Mouse (Mus musculus): ENCODE results near the gene Dusp16.

Gene Dusp16

GRCm38 (mm10) chr6:134665817-134666216 is 126.6 kb downstream of the Dusp16 start:
- ChIA-PET CTCF (interaction anchor here in 1 of 4 experiments (1.1 kb wide), 1 partner anchor 128 kb away, joined by 3 read pairs; no protein-coding TSS in a partner anchor), POLR2A (interaction anchor here in 2 of 4 experiments (0.5 to 1.2 kb wide), 4 partner anchors 18 to 231 kb away, joined by 3 to 5 read pairs (median 3); no protein-coding TSS in a partner anchor)
